Mouse (Mus musculus): ENCODE results near the gene Tmc7.

The Tmc7 gene

GRCm38 (mm10) chr7:118584257-118584907 lies at the start of gene Tmc7:
Tmc7 (minus strand) TSS chr7:118584736.
- ATAC-seq (ENCODE audit: insufficient number of reproducible peaks, low FRiP score, low TSS enrichment) = peak; percentile 46

DNA sequence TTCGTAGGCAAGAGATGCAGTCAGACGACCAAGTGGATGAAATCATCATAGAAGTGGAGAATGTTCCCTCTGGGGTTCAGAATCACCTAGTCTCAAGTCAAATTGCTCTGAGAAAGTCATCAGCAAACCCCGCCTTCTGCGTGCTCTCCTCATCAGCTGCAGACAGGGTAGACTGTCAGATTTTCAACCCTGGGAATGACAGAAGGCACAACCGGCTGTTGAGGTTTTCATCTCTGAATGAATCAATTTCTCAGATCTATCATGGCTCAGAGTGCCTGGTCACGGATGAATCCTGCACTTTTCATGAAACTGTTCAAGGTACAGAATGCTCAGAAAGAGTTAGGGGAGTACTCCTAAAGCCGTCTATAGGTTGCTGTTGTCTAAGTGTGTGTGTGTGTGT lies 49.4 kb upstream of the Tmc7 start:
- no peak for ATAC-seq (ENCODE audit: insufficient number of reproducible peaks, low FRiP score, low TSS enrichment)

GRCm38 (mm10) chr7:118633094-118633493 lies 48.6 kb upstream of the Tmc7 start:
- ATAC-seq (ENCODE audit: insufficient number of reproducible peaks, low FRiP score, low TSS enrichment) = no peak

DNA sequence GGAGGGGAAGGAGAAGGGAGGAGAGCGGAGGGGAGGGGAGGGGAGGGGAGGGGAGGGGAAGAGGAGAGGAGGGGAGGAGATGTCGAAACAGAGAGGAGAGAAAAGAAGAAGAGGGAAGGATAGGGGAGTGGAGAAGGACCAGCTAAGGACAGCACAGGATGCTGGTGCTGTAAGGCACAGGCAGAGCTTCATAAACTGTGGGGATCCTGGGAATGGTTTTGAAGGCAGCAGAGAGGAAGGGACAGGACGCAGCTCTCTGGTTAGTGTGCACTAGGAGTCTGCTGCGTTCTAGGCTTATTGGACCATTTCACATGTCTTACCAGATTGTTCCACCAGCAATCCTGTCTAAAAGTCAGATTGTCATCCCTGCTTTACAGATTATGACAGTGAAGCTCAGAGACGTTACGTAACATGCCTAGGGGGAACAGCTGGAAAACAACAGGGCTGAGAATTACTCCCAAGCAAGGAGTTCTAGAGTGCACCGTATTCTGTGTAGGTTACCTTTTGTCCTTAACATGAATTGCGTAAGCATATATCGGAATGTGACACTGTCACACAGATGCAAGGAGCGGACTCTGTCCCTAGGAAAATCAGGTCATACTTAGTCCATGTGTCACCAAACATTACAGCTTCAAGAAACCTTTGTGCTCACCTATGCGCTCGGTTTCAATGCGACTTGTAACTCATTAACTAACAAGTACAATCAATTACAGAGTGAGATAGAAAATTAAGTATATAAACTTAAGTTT lies 43.2 kb upstream of the Tmc7 start:
- no peak for ATAC-seq (ENCODE audit: insufficient number of reproducible peaks, low FRiP score, low TSS enrichment)

GRCm38 (mm10) chr7:118621094-118621493 lies 36.6 kb upstream of the Tmc7 start:
- ATAC-seq (ENCODE audit: insufficient number of reproducible peaks, low FRiP score, low TSS enrichment) = no peak

- no peak for ATAC-seq (ENCODE audit: insufficient number of reproducible peaks, low FRiP score, low TSS enrichment)
These were observed 35.8 kb upstream of the Tmc7 start for GRCm38 (mm10) chr7:118620243-118620906.

DNA sequence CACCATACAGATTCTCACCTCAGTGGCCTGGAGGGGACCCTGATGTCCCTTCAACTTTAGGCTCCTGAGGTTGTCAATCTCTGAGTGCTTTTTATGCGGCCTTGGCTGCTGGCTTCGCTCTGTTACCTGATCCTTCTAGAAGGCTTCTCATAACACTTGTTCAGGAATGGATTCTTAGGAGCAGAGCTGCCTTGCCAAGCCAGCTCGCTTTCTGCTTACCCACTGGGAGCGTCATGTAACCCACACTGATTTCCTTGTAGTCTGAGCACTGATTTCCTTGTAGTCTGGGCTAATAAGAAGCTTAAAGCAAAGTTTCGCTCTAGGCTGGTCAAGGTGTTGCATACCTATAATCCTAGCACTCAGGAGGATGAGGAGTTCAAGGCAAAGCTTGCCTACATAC lies 33.6 kb upstream of the Tmc7 start:
- no peak for ATAC-seq (ENCODE audit: insufficient number of reproducible peaks, low FRiP score, low TSS enrichment)

GRCm38 (mm10) chr7:118614076-118614475 lies 29.5 kb upstream of the Tmc7 start:
- no peak for ATAC-seq (ENCODE audit: insufficient number of reproducible peaks, low FRiP score, low TSS enrichment)

DNA sequence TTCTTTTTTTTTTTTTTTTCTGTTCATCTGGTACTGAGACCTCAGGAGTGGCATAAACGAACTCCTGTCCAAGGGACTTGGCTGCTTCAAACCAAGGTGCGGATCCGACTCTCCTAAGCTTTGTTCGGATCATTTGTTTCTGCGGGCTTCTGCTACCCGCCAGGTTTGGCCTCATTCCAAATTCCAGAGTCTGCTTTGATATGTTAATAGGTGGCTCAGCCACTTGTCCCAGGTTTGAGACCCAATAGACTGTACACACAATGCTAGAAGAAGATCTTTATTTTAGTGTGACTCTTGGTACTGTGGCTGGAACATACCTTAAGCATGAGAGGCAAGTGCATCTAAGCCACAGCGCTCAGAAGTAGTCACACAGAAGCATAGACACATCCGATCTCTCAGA lies 27.4 kb upstream of the Tmc7 start:
- ATAC-seq (ENCODE audit: insufficient number of reproducible peaks, low FRiP score, low TSS enrichment) = no peak

- no peak for ATAC-seq (ENCODE audit: insufficient number of reproducible peaks, low FRiP score, low TSS enrichment)
These were observed 26.7 kb upstream of the Tmc7 start for GRCm38 (mm10) chr7:118611185-118611749.

DNA sequence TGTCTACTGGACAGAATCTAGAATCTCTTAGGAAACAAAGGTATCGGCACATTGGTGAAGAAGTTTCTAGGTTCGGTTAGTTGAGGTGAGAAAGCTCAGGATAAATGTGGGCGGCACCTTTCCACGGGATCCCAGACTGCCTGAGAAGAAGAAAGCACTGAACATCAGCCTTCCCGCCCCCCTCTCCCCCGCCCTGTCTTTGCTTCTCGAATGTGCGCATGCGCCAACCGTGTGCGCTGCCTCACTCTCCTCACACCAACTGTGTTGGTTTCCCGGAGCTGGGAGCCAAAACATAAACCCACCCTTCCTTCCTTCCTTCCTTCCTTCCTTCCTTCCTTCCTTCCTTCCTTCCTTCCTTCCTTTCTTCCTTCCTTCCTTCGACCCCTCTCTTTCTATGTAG lies 26.2 kb upstream of the Tmc7 start:
- no peak for ATAC-seq (ENCODE audit: insufficient number of reproducible peaks, low FRiP score, low TSS enrichment)

- no peak for ATAC-seq (ENCODE audit: insufficient number of reproducible peaks, low FRiP score, low TSS enrichment)
These were observed 25.3 kb upstream of the Tmc7 start for GRCm38 (mm10) chr7:118609815-118610214.

- ATAC-seq (ENCODE audit: insufficient number of reproducible peaks, low FRiP score, low TSS enrichment) = no peak
These were observed 20.3 kb upstream of the Tmc7 start for GRCm38 (mm10) chr7:118604842-118605241.

DNA sequence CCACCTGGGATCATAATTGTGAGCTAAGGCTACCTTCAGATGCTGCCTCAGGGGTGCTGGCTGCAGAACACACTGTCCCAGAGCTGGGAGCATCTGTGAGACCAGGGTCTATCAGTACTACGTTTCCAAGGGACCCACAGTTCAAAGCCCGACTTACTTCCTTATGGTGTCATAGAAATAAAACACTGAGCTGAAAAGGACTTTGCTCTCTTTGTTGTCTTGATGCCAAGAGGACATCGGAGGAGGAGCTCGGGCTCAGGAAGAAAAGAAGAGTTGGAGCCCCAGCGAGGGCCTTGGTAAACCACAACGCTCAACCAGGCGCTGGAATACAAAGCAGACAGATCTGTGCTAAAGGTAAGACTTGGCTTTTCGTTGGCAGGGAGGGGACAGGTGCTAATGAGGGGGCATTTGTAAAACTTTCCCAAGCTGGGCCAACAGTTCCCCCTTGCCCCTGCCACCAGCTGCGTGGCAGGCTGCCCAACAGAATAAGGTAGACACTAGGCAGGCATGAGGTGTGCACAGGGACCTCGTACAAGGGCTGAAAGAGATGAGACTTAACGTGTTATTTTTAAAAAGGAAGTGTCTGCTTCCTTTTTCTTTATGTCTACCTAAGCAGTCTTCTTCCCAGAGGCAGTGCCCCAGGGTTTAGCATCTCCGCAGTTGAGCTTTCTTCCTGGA lies 15.6 kb upstream of the Tmc7 start:
- no peak for ATAC-seq (ENCODE audit: insufficient number of reproducible peaks, low FRiP score, low TSS enrichment)

DNA sequence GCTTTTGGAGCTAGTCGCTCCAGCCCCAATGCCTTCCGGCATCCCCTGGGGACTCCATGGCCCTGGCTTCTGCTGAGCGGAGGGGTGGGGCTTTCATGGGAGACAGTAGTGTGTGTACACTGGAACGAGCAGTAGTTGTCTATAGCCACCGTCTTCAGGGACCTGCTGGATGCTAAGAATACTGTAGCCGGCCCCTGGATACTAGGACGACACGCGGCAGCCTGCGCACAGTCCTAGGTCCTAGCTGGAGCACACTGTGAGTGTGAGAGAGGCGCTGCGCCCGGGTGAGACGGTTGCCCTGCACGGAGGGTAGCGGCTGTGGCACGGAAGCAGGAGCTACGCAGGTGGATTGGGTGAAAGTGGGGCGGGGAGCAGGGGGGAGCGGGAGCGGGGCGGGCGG lies 12.7 kb upstream of the Tmc7 start, which contains the start of gene Tmc5:
Gene Tmc5, plus strand, starts transcription at position 97 of the 400 bp plus-strand sequence.
- ATAC-seq (ENCODE audit: insufficient number of reproducible peaks, low FRiP score, low TSS enrichment) = no peak

DNA sequence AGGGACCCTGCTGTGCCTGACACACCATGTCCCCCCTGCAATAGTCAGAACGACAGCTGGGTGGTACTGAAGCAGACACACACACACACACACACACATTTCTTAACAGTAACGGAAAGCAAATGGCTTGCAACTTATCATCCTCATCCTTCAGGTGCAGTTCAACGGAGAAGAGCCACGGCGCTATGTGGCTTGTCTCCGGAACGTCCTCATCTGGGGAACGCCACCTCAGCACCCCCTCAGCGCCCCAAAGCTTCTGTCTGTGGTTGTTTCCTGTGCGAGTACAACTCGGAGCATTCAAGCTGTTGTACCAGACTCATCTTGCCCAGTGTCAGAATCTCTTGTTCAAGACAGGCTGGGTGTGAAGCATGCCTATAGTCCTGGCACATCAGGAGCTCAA lies 11.7 kb upstream of the Tmc7 start:
- ATAC-seq (ENCODE audit: insufficient number of reproducible peaks, low FRiP score, low TSS enrichment) = no peak

- ATAC-seq (ENCODE audit: insufficient number of reproducible peaks, low FRiP score, low TSS enrichment) = peak; percentile 32; the same call in 1 of the 2 replicates
These were observed 10.7 kb upstream of the Tmc7 start for GRCm38 (mm10) chr7:118595228-118595627.

- no peak for ATAC-seq (ENCODE audit: insufficient number of reproducible peaks, low FRiP score, low TSS enrichment)
These were observed 10.1 kb upstream of the Tmc7 start for GRCm38 (mm10) chr7:118594611-118595010.

DNA sequence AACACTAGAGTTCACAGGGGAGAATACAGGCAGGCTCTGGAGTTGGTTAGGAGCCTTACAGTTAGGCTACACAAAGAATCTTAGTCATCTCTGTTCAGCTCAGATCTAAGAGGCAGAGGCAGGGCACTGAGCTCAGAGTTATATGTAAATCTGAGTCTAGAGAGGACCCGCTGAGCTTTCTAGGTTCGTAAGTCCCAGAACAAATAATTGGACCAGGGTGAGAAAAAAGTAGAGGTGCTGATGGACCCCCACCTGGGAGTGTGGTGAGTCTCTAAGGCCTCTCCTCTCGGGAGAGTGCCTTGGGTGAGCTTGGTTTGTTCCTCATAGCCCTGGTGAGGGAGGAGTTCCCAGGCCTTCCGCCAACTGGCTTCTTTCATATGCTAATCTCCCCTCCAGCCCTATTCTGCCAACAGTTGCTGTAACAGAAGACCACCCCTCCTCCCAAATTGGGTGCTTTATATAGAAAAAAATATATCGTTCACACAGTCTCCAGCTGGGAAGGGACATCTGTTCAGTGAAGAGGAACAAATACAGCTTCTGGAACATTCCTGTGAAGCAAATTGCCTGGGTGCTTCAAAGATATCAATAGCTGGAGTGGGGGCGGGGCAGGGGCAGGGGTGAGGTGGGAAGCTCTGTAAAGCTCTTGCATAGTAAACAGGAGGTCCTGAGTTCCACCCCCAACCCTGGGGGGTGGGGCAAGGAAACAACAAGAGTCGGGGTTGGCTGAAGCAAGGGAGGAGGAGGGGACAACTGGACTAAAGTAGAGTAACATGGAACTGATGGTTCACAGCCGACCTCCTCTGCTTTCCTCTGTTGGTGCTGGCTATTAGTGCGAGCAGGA lies 9.3 kb upstream of the Tmc7 start:
- no peak for ATAC-seq (ENCODE audit: insufficient number of reproducible peaks, low FRiP score, low TSS enrichment)

- ATAC-seq (ENCODE audit: insufficient number of reproducible peaks, low FRiP score, low TSS enrichment) = no peak
These were observed 7.6 kb upstream of the Tmc7 start for GRCm38 (mm10) chr7:118592146-118592545.

Measured in cerebellum, adult (tissue).